ENCODE assay signal across 17 mouse cellular contexts in the genomic region with DNA sequence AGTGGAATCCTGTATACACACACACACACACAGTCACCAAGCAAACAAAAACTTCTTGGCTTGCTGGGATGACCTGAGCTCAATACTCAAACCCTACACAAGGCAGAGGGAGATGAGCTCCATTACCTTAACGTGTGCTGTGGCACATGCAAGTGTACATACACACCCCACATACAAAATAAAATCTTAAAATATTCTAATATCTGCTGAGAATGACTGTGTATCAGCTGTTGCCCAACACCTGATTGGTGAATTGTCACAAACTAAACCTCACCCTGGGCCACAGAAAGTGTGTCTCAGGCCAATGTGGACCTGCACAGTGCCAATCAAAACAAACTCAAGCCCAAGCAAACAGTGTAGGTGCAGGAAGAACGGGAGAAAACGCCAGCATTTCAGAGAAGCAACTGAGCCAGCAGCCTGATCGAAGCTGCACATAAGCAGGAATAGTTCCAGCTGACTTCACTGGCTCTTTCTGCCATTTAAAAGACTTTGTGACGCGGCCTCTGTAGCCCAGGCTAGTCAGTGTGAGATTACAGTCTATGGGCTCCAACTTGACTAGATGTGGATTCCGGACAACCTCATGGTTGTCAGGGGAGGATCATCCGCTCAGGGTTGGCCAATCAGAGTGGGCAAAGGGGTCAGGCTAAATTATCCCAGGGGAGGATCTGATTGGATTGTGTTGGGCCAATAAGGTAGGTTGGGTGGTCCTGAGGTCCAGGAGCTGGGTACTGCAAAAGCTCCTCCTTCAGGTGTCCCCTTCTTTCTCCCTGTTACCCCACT. TPM values are rescaled to one million over a fixed set of nuclear protein-coding genes. Genes with fewer than 3 reads are reported as not detected.
DNase-seq lines count a peak whose midpoint lies in the region; ATAC-seq and TF ChIP-seq lines count a peak whose summit lies in the region.
"Had no signal": no experiment of that assay in that cellular context is flagged by ENCODE, and none has a peak within 500 bp of the region (broad histone marks: within the 10 kb centered on the region; RNA-seq: fewer than 3 reads in every experiment).

No protein-coding gene starts in this region.

- no peak for TF ChIP-seq CTCF in hindbrain, postnatal 0 days (IDR thresholded peaks at IDR 0.05; ENCODE audit: low read depth)

- DNase-seq in hindbrain, embryonic 10.5 days (ENCODE audit: low spot score) = no peak
- no peak for DNase-seq in hindbrain, postnatal 0 days (ENCODE audit: low spot score)
- DNase-seq in ES-CJ7 (ENCODE audit: low read depth, low spot score) = peak; percentile 88
- peak; percentile 47 for DNase-seq in embryo, embryonic 9.5 days (ENCODE audit: extremely low spot score)
- DNase-seq in liver, embryonic 11.5 days (ENCODE audit: low spot score) = no peak
- no peak for DNase-seq in left cerebral cortex, adult 18-20 months (ENCODE audit: low spot score in 2 of 2)
- no peak for DNase-seq in ovary, postnatal 36 days (ENCODE audit: low spot score)
- no peak for DNase-seq in layer of hippocampus, adult 11-12 months (ENCODE audit: low spot score)
- DNase-seq: adrenal gland, adult 2 months; gastrocnemius, adult 2 months had no signal

- H3K27me3 ChIP-seq in hindbrain, embryonic 10.5 days (ENCODE audit: insufficient read depth, poor library complexity, severe bottlenecking) = no peaks in the 10 kb centered on the region
- no peaks in the 10 kb centered on the region for H3K27me3 ChIP-seq in hindbrain, postnatal 0 days (ENCODE audit: insufficient read depth, low read length)
- H3K27me3 ChIP-seq in liver, embryonic 11.5 days (replicated peaks; ENCODE audit: control insufficient read depth, insufficient read depth, low read length) = no peaks in the 10 kb centered on the region
- H3K27me3 ChIP-seq: embryonic facial prominence, embryonic 12.5 days; forebrain, embryonic 13.5 days; intestine, embryonic 15.5 days; lung, embryonic 15.5 days; neural tube, embryonic 15.5 days had no signal

- no peak overlapping the region for H3K9ac ChIP-seq in hindbrain, postnatal 0 days (replicated peaks; ENCODE audit: low read length)
- no peak overlapping the region for H3K9ac ChIP-seq in liver, embryonic 11.5 days (ENCODE audit: low read depth, low read length)
- H3K9ac ChIP-seq: embryonic facial prominence, embryonic 12.5 days; forebrain, embryonic 13.5 days; intestine, embryonic 15.5 days; neural tube, embryonic 15.5 days had no signal

- H3K4me1 ChIP-seq in hindbrain, embryonic 10.5 days (replicated peaks) = peaks cover 40% of the 10 kb centered on the region
- H3K4me1 ChIP-seq in hindbrain, postnatal 0 days (ENCODE audit: insufficient read depth, low read length) = peaks cover 16% of the 10 kb centered on the region
- peaks cover 15% of the 10 kb centered on the region for H3K4me1 ChIP-seq in liver, embryonic 11.5 days (replicated peaks; ENCODE audit: control insufficient read depth, insufficient read depth, low read length)

- H3K4me2 ChIP-seq in hindbrain, postnatal 0 days (ENCODE audit: low read depth, low read length) = no peak overlapping the region
- H3K4me2 ChIP-seq in liver, embryonic 11.5 days = peak overlapping the region; percentile 6; the same call in 1 of the 2 replicates
- H3K4me2 ChIP-seq: embryonic facial prominence, embryonic 12.5 days; forebrain, embryonic 13.5 days; intestine, embryonic 15.5 days; lung, embryonic 15.5 days; neural tube, embryonic 15.5 days had no signal

- ATAC-seq in hindbrain, postnatal 0 days = no peak
- ATAC-seq in liver, embryonic 11.5 days (replicated peaks; ENCODE audit: low FRiP score) = no peak; the same call in 1 of the 2 replicates
- ATAC-seq: forebrain, embryonic 13.5 days; intestine, embryonic 15.5 days had no signal

- H3K4me3 ChIP-seq in hindbrain, embryonic 10.5 days = peak overlapping the region; percentile 2; the same call in 1 of the 2 replicates
- no peak overlapping the region for H3K4me3 ChIP-seq in hindbrain, postnatal 0 days (ENCODE audit: low read length)
- no peak overlapping the region for H3K4me3 ChIP-seq in liver, embryonic 11.5 days (ENCODE audit: low read depth, low read length)
- H3K4me3 ChIP-seq: embryonic facial prominence, embryonic 12.5 days; forebrain, embryonic 13.5 days; gastrocnemius, adult 2 months; intestine, embryonic 15.5 days; layer of hippocampus, adult 2 months; lung, embryonic 15.5 days; neural tube, embryonic 15.5 days had no signal

- no peaks in the 10 kb centered on the region for H3K9me3 ChIP-seq in hindbrain, embryonic 10.5 days
- H3K9me3 ChIP-seq in hindbrain, postnatal 0 days (ENCODE audit: low read length) = no peaks in the 10 kb centered on the region
- H3K9me3 ChIP-seq in liver, embryonic 11.5 days (ENCODE audit: control insufficient read depth, low read length) = no peaks in the 10 kb centered on the region
- H3K9me3 ChIP-seq: embryonic facial prominence, embryonic 12.5 days; forebrain, embryonic 13.5 days; intestine, embryonic 15.5 days; lung, embryonic 15.5 days; neural tube, embryonic 15.5 days had no signal

- H3K27ac ChIP-seq in hindbrain, embryonic 10.5 days = 0 out of 2 replicates have a peak overlapping the region, but pooled peaks have one; percentile 50
- no peak overlapping the region for H3K27ac ChIP-seq in hindbrain, postnatal 0 days
- no peak overlapping the region for H3K27ac ChIP-seq in liver, embryonic 11.5 days (ENCODE audit: low read depth, low read length)
- H3K27ac ChIP-seq: embryonic facial prominence, embryonic 12.5 days; forebrain, embryonic 13.5 days; intestine, embryonic 15.5 days; layer of hippocampus, adult 2 months; neural tube, embryonic 15.5 days had no signal

- peaks cover 20% of the 10 kb centered on the region for H3K36me3 ChIP-seq in hindbrain, embryonic 10.5 days
- peaks cover 12% of the 10 kb centered on the region; the same call in 1 of the 2 replicates for H3K36me3 ChIP-seq in hindbrain, postnatal 0 days (ENCODE audit: insufficient read depth, low read length)
- peaks cover 6% of the 10 kb centered on the region for H3K36me3 ChIP-seq in liver, embryonic 11.5 days (ENCODE audit: control insufficient read depth, insufficient read depth, low read length)

- 32% methylated on average over 8 of the region's 8 CpGs for WGBS in hindbrain, embryonic 10.5 days
- WGBS in hindbrain, postnatal 0 days = 33% methylated on average over 8 of the region's 8 CpGs
- 49% methylated on average over 8 of the region's 8 CpGs for WGBS in liver, embryonic 11.5 days

RNA-seq across cellular contexts. Expression of gene Csnk1g2, which starts 3.0 kb away (rescaled TPM):
- polyA plus RNA-seq in hindbrain, embryonic 10.5 days (2016; fragmentation: Nextera tagmentation; extraction: Ambion mirVana) = 169 and 180 TPM in 2 replicates
- 128 and 156 TPM in 2 replicates for total RNA-seq in hindbrain, postnatal 0 days (2014; rRNA removed)
- 94.3 and 95.5 TPM in 2 replicates for polyA plus RNA-seq in hindbrain, postnatal 0 days (2015; fragmentation: Nextera tagmentation; extraction: Ambion mirVana)
- 92.3 and 96.1 TPM in 2 replicates for polyA plus RNA-seq in liver, embryonic 11.5 days (2014; fragmentation: Nextera tagmentation; extraction: Ambion mirVana)
- 100 to 1,000 TPM; 253 to 267 TPM for total RNA-seq in left cerebral cortex, adult 18-20 months (2021)

RNA-seq across cellular contexts. Expression of gene Gm49322, which starts 13.8 kb away (rescaled TPM):
- polyA plus RNA-seq in hindbrain, embryonic 10.5 days (2016; fragmentation: Nextera tagmentation; extraction: Ambion mirVana) = 4.6 and 5.5 TPM in 2 replicates
- 0.54 and 2.2 TPM in 2 replicates for total RNA-seq in hindbrain, postnatal 0 days (2014; rRNA removed)
- 1.1 TPM in 2 replicates for polyA plus RNA-seq in hindbrain, postnatal 0 days (2015; fragmentation: Nextera tagmentation; extraction: Ambion mirVana)
- polyA plus RNA-seq in liver, embryonic 11.5 days (2014; fragmentation: Nextera tagmentation; extraction: Ambion mirVana) = 3.6 TPM in 2 replicates
- total RNA-seq in left cerebral cortex, adult 18-20 months (2021) = 1 to 10 TPM; 3.5 to 3.7 TPM

RNA-seq across cellular contexts. Expression of gene Adat3, which starts 17.0 kb away (rescaled TPM):
- polyA plus RNA-seq in hindbrain, embryonic 10.5 days (2016; fragmentation: Nextera tagmentation; extraction: Ambion mirVana) = 11.0 and 11.3 TPM in 2 replicates
- 7.3 and 11.4 TPM in 2 replicates for total RNA-seq in hindbrain, postnatal 0 days (2014; rRNA removed)
- 3.6 and 4.0 TPM in 2 replicates for polyA plus RNA-seq in hindbrain, postnatal 0 days (2015; fragmentation: Nextera tagmentation; extraction: Ambion mirVana)
- polyA plus RNA-seq in liver, embryonic 11.5 days (2014; fragmentation: Nextera tagmentation; extraction: Ambion mirVana) = 9.7 TPM in 2 replicates
- total RNA-seq in left cerebral cortex, adult 18-20 months (2021) = 1 to 10 TPM; 2.3 to 6.4 TPM
- total RNA-seq: hematopoietic stem cell, adult 5-6 weeks had no signal

RNA-seq across cellular contexts. Expression of gene Scamp4, which starts 17.0 kb away (rescaled TPM):
- 89.9 and 92.0 TPM in 2 replicates for polyA plus RNA-seq in hindbrain, embryonic 10.5 days (2016; fragmentation: Nextera tagmentation; extraction: Ambion mirVana)
- 39.5 and 43.2 TPM in 2 replicates for total RNA-seq in hindbrain, postnatal 0 days (2014; rRNA removed)
- polyA plus RNA-seq in hindbrain, postnatal 0 days (2015; fragmentation: Nextera tagmentation; extraction: Ambion mirVana) = 68.3 and 69.1 TPM in 2 replicates
- 93.9 and 94.3 TPM in 2 replicates for polyA plus RNA-seq in liver, embryonic 11.5 days (2014; fragmentation: Nextera tagmentation; extraction: Ambion mirVana)
- 10 to 100 TPM; 49.1 to 50.5 TPM for total RNA-seq in left cerebral cortex, adult 18-20 months (2021)

RNA-seq across cellular contexts. Expression of gene Abhd17a, which starts 29.5 kb away (rescaled TPM):
- polyA plus RNA-seq in hindbrain, embryonic 10.5 days (2016; fragmentation: Nextera tagmentation; extraction: Ambion mirVana) = 89.1 and 109 TPM in 2 replicates
- 389 and 721 TPM in 2 replicates for total RNA-seq in hindbrain, postnatal 0 days (2014; rRNA removed)
- 159 and 171 TPM in 2 replicates for polyA plus RNA-seq in hindbrain, postnatal 0 days (2015; fragmentation: Nextera tagmentation; extraction: Ambion mirVana)
- 89.7 and 96.5 TPM in 2 replicates for polyA plus RNA-seq in liver, embryonic 11.5 days (2014; fragmentation: Nextera tagmentation; extraction: Ambion mirVana)
- 100 to 1,000 TPM; 179 to 185 TPM for total RNA-seq in left cerebral cortex, adult 18-20 months (2021)

Comparison
In these comparisons a context has a peak if more than half of its experiments do, and no peak if none do; other contexts are left out.
1. DNase-seq: peak in ES-CJ7 (single experiment) and embryo, embryonic 9.5 days (single experiment); none in hindbrain, embryonic 10.5 days (single experiment), hindbrain, postnatal 0 days (single experiment), liver, embryonic 11.5 days (single experiment), left cerebral cortex, adult 18-20 months (0 of 2), ovary, postnatal 36 days (single experiment) and layer of hippocampus, adult 11-12 months (single experiment).